Mouse (Mus musculus): ENCODE results near the gene Brpf3. TPM values are rescaled to one million over a fixed set of nuclear protein-coding genes. Genes with fewer than 3 reads are reported as not detected.
A peak's percentile ranks its signal among the peaks of the same experiment; 100 is the strongest.

Brpf3 gene
- polyA plus RNA-seq, 1 experiment from 2014 or later: 7.0 TPM

DNA sequence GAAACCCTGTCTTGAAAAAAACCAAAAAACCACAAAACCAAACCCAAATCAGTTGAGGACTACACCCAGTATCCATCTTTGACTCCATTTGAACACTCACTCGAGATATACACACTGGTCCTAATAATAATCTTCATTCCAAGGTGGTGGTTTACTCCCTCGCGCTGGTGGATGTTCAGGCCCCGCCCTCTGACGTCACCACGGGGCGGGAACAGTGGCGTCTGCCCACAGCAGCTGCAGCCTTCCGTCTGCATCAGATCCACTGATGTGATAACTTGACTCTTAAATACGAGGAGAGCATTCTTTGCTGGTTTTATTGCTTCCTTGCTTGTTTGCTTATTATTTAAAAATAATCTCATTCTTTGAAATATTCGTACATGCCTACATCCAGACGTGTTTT, 81.4 kb downstream of the Brpf3 start:
- no peak overlapping the region for H3K9ac ChIP-seq (replicated peaks)
- no peak for ATAC-seq (ENCODE audit: low FRiP score)
- peak overlapping the region; percentile 19 for H3K4me3 ChIP-seq (replicated peaks)

DNA sequence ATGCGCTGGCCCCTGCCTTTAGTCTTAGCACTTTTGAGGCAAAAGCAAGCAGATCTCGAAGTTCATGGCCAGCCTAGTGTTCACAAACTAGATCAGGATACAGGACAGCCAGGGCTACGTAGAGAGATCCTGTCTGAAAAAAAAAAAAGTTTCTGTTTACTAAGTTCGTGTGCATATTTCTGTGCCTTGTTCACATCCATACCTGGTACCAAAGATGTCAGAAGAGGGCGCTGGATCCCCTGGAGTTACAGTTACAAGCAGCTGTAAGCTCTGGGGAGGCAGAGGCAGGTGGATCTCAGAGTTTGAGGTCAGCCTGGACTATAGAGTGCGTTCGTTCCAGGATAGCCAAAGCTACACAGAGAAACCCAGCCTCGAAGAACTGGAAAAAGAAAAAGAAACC, 81.9 kb downstream of the Brpf3 start:
- peak overlapping the region; percentile 46; the same call in 1 of the 2 replicates for H3K4me2 ChIP-seq
- H3K27ac ChIP-seq (replicated peaks): no peak overlapping the region
- H3K27me3 ChIP-seq (replicated peaks): 0 out of 2 replicates have a peak, but pooled peaks cover 4% of the 10 kb centered on the region
- peaks cover 8% of the 10 kb centered on the region for H3K4me1 ChIP-seq
- 60% methylated on average over 8 of the region's 8 CpGs for WGBS
- H3K36me3 ChIP-seq: no peaks in the 10 kb centered on the region
- no peaks in the 10 kb centered on the region for H3K9me3 ChIP-seq (replicated peaks)
- H3K9ac ChIP-seq (replicated peaks): no peak overlapping the region
- ATAC-seq (ENCODE audit: low FRiP score): no peak
- no peak overlapping the region for H3K4me3 ChIP-seq (replicated peaks)

More for the DNA sequence above, 81.4 kb downstream of the Brpf3 start:
- H3K36me3 ChIP-seq: no peaks in the 10 kb centered on the region
- WGBS: 4% methylated on average over 12 of the region's 12 CpGs
- H3K27ac ChIP-seq (replicated peaks): 0 out of 2 replicates have a peak overlapping the region, but pooled peaks have one; percentile 5
- no peaks in the 10 kb centered on the region for H3K9me3 ChIP-seq (replicated peaks)
- H3K4me2 ChIP-seq: peak overlapping the region; percentile 46
- H3K27me3 ChIP-seq (replicated peaks): 0 out of 2 replicates have a peak, but pooled peaks cover 4% of the 10 kb centered on the region
- peaks cover 8% of the 10 kb centered on the region for H3K4me1 ChIP-seq

DNA sequence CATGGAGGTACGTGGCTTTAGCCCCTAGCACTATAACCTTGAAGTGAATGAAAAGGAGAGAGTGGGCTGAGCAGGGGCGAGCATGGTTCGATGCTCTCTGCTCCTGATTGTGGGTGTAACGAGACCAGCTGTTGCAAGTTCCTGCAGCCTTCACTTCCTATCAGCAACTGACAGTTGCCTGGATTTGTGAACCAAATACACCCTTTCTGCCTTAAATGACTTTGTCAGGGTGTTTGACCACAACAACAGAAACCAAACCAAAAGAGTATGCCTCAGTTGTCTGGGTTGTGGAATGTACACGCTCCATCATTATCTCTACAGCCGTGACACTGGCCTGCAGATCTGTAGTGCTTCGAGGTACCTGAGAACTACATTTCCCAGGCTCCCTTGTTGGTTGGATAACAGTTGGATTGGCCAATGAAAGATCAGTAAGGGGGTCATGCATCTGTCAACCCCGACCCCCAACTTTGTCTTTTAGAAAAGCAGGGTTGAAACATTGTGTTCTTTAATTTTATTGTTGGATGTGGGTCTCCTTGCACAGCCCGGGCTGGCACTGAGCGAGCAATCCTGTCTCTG, 83.1 kb downstream of the Brpf3 start:
- H3K36me3 ChIP-seq: no peaks in the 10 kb centered on the region
- 0 out of 2 replicates have a peak, but pooled peaks cover 4% of the 10 kb centered on the region for H3K27me3 ChIP-seq (replicated peaks)
- H3K9ac ChIP-seq (replicated peaks): no peak overlapping the region
- ATAC-seq (ENCODE audit: low FRiP score): no peak
- peaks cover 8% of the 10 kb centered on the region for H3K4me1 ChIP-seq
- no peaks in the 10 kb centered on the region; the same call in 1 of the 2 replicates for H3K9me3 ChIP-seq (replicated peaks)
- WGBS: 74% methylated on average over 10 of the region's 10 CpGs
- H3K4me3 ChIP-seq (replicated peaks): no peak overlapping the region
- no peak overlapping the region for H3K4me2 ChIP-seq
- no peak overlapping the region for H3K27ac ChIP-seq (replicated peaks)

DNA sequence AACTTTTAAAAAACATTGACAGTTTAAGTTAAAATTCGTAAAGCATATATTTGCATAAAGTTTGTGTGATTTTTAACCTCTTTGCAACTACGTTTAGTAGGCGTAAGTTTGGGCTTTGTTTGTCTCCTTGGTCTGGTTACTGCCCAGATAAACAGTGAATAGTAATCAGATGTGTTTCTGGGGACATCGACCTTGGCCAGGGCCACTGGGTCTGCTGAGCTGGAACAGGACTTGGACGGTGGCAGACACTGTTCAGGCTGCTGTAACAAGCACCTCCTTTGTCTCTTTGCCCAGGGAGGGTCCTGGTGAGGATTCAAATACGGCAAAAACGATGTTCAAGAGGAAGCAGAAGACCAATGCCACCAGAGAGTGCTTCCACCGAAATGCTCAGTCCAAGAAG, 84.3 kb downstream of the Brpf3 start:
- H3K4me1 ChIP-seq: peaks cover 5% of the 10 kb centered on the region
- H3K9ac ChIP-seq (replicated peaks): no peak overlapping the region
- 0 out of 2 replicates have a peak, but pooled peaks cover 4% of the 10 kb centered on the region for H3K27me3 ChIP-seq (replicated peaks)
- H3K27ac ChIP-seq (replicated peaks): no peak overlapping the region
- ATAC-seq (ENCODE audit: low FRiP score): no peak
- 91% methylated on average over 8 of the region's 8 CpGs for WGBS
- H3K9me3 ChIP-seq (replicated peaks): no peaks in the 10 kb centered on the region; the same call in 1 of the 2 replicates
- no peaks in the 10 kb centered on the region for H3K36me3 ChIP-seq
- no peak overlapping the region for H3K4me3 ChIP-seq (replicated peaks)
- no peak overlapping the region for H3K4me2 ChIP-seq

DNA sequence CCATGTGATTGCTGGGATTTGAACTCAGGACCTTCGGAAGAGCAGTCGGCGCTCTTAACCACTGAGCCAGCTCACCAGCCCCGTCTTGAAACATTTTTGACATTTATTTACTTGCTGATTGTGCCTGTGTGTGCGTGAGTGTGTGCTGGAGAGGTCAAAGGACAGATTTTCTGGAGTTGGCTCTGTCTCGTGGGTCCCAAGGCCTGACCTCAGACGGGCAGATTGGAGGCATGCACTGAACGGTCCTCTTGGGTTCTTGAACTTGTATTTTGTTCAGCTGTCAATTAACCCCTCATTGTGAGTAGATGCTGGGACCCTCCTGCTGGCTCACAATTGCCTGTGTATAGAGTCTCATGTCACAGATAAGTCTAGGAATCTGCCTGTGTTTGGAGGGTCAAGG, 85.4 kb downstream of the Brpf3 start:
- Histone ChIP-seq H3K9me3 (replicated peaks) (no peaks in the 10 kb centered on the region; the same call in 1 of the 2 replicates), H3K4me3 (replicated peaks) (no peak overlapping the region), H3K27me3 (replicated peaks) (no peaks in the 10 kb centered on the region), H3K4me1 (peaks cover 3% of the 10 kb centered on the region; the same call in 1 of the 2 replicates), H3K27ac (replicated peaks) (no peak overlapping the region), H3K9ac (replicated peaks) (no peak overlapping the region), H3K4me2 (no peak overlapping the region), H3K36me3 (no peaks in the 10 kb centered on the region)
- WGBS: 88% methylated on average over 8 of the region's 8 CpGs
- ATAC-seq (ENCODE audit: low FRiP score): no peak

Other genes with a start within 250 kb of the Brpf3 start
- gene Clps, start 240.3 kb upstream of the Brpf3 start, polyA plus RNA-seq (2015; fragmentation: Nextera tagmentation; extraction: Ambion mirVana): 20.5 TPM in 1 of 2 replicates, not detected in the other
- gene Lhfpl5, start 225.4 kb upstream of the Brpf3 start, polyA plus RNA-seq (2015; fragmentation: Nextera tagmentation; extraction: Ambion mirVana): 17.5 and 20.2 TPM in 2 replicates
- 85.4 and 90.7 TPM in 2 replicates for gene Srpk1, start 178.4 kb upstream of the Brpf3 start, polyA plus RNA-seq (2015; fragmentation: Nextera tagmentation; extraction: Ambion mirVana)
- gene Slc26a8, start 110.9 kb upstream of the Brpf3 start, polyA plus RNA-seq (2015; fragmentation: Nextera tagmentation; extraction: Ambion mirVana): 0.88 and 1.0 TPM in 2 replicates
- gene Mapk14, start 109.8 kb upstream of the Brpf3 start, polyA plus RNA-seq (2015; fragmentation: Nextera tagmentation; extraction: Ambion mirVana): 25.2 and 31.0 TPM in 2 replicates
- 2.7 and 3.0 TPM in 2 replicates for gene AC170998.1, start 75.0 kb upstream of the Brpf3 start, polyA plus RNA-seq (2015; fragmentation: Nextera tagmentation; extraction: Ambion mirVana)
- 1.2 and 13.6 TPM in 2 replicates for gene Mapk13, start 31.8 kb upstream of the Brpf3 start, polyA plus RNA-seq (2015; fragmentation: Nextera tagmentation; extraction: Ambion mirVana)
- 0.06 and 0.15 TPM in 2 replicates for gene Pnpla1, start 57.3 kb downstream of the Brpf3 start, polyA plus RNA-seq (2015; fragmentation: Nextera tagmentation; extraction: Ambion mirVana)
- gene 4930539E08Rik, start 114.2 kb downstream of the Brpf3 start, polyA plus RNA-seq (2015; fragmentation: Nextera tagmentation; extraction: Ambion mirVana): 1.1 and 1.6 TPM in 2 replicates
- 0.24 TPM in 1 of 2 replicates, not detected in the other for gene Pxt1, start 142.8 kb downstream of the Brpf3 start, polyA plus RNA-seq (2015; fragmentation: Nextera tagmentation; extraction: Ambion mirVana)
- gene Kctd20, start 150.9 kb downstream of the Brpf3 start, polyA plus RNA-seq (2015; fragmentation: Nextera tagmentation; extraction: Ambion mirVana): 78.9 and 81.3 TPM in 2 replicates
- gene Stk38, start 206.9 kb downstream of the Brpf3 start, polyA plus RNA-seq (2015; fragmentation: Nextera tagmentation; extraction: Ambion mirVana): 81.2 and 82.1 TPM in 2 replicates
- gene Srsf3, start 231.5 kb downstream of the Brpf3 start, polyA plus RNA-seq (2015; fragmentation: Nextera tagmentation; extraction: Ambion mirVana): 403 and 429 TPM in 2 replicates